Mouse (Mus musculus) liver, embryonic 14.5 days (tissue): ENCODE measurements around the gene Grasp.

ENCODE experiments used
- CTCF ChIP-seq: IDR thresholded peaks from 2 replicates; pipeline ENCODE4 v1.5.1; 2016; ENCODE audit warnings: antibody characterized with exemption, low read depth, control low read depth
- EP300 ChIP-seq: IDR thresholded peaks from 2 replicates; pipeline ENCODE4 v1.6.1; 2016; ENCODE audit warnings: antibody characterized with exemption, low read depth

DNA sequence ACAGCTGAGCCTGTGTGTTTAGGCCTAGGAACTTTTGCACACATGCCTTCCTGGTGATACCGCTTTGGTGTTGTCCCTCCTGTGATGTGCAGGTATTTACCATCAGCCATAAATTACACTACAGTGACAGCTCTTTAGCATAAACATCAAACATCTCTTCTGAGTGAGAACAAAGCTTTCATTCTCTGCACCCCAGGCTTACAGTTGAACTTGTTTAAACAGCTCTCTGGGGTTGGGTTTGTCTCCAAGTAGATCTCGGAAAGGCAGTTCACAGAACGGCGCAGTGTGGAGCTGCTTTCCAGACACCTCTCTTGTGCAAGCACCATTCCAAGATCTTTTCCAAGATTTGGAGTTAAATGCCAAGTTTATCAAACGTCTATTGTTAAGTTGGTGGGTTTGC, 41.3 kb upstream of the Grasp start:
- no peak for TF ChIP-seq EP300
- TF ChIP-seq CTCF: no peak
